Mouse (Mus musculus): ENCODE results near the gene Mrgpre.

DNA sequence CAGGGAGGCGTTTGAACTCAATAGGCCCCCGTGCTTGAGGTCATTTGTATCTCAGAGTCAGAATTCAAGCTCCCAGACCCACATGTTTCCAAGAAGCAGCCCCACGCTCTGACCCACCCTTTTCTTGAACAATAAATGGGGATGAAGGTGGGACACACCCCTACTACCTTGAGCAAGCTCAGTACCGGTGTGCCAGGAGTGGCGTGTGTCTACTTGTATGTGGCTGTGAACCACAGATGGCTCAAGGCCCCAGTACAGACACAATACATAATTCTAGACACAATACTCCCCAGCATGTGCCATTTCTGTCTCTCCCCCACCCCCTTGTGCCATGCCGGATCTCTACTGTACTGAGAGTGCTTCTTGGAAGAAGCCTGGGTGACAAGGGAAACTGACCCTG lies 46.1 kb downstream of the Mrgpre start:
- TF ChIP-seq ZNF384 (IDR thresholded peaks at IDR 0.05; ENCODE audit: low read depth, low read length) (no peak), POLR2A (IDR thresholded peaks at IDR 0.05; ENCODE audit: control insufficient read depth in 1 of 2, insufficient read depth in 1 of 2, low read depth in 1 of 2, low read length in 2 of 2, poor library complexity in 1 of 2) (no peak), POLR2AphosphoS5 (IDR thresholded peaks at IDR 0.05; ENCODE audit: borderline replicate concordance, low read depth, low read length) (no peak), CTCF (IDR thresholded peaks at IDR 0.05 in 2 of 3, conservative IDR thresholded peaks at IDR 0.05 in 1 of 3; ENCODE audit: control insufficient read depth in 1 of 3, insufficient read depth in 1 of 3, low read depth in 2 of 3, low read length in 3 of 3, poor library complexity in 1 of 3, severe bottlenecking in 1 of 3) (no peak), TAL1 (IDR thresholded peaks at IDR 0.05; ENCODE audit: low read length) (no peak), HCFC1 (IDR thresholded peaks at IDR 0.05; ENCODE audit: low read depth, low read length) (no peak), JUND (IDR thresholded peaks at IDR 0.05; ENCODE audit: low read depth, low read length) (no peak), GATA1 (IDR thresholded peaks at IDR 0.05; ENCODE audit: low read depth, low read length) (no peak), MAFK (IDR thresholded peaks at IDR 0.05; ENCODE audit: borderline replicate concordance, low read depth, low read length) (no peak), CHD2 (IDR thresholded peaks at IDR 0.05; ENCODE audit: low read length) (no peak), USF1 (IDR thresholded peaks at IDR 0.05; ENCODE audit: low read depth, low read length) (no peak), ZKSCAN1 (IDR thresholded peaks at IDR 0.05; ENCODE audit: low read depth, low read length) (no peak), MAZ (IDR thresholded peaks at IDR 0.05; ENCODE audit: low read depth, low read length) (no peak), BHLHE40 (IDR thresholded peaks at IDR 0.05; ENCODE audit: borderline replicate concordance, low read depth, low read length) (no peak)

All from MEL (cell line).